In the genomic region with DNA sequence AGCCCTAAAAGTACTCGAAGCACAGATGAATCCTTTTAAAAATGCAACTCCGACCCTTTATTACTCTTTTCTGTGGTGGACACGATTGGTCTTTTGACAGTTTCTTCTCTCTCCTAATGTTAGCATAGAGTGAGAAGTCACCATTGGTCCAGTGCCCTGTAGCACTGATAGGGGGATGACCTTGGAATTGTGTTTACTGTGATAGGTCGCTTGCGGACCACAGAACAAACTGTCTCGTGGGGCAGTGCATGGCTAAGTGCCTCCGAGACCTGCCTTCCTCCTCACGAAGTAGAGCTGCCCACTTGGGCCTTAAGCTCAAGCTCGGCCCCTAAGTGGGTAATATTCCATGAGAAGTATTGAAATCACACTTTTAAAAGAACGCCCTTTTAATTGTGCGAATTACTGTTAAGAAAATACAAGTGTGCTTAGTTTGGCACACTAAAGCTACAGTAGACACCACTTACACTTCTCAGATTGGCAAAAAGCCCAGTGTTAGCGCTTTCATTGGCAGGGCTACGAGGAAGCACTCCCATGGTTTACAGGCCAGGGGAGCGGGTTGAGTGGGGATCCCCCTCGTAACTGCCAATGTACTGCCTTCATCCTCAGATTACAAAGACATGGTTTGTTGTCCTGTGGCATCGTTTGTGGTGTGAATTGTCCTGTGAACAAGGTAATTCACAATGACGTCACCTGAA, we compare ENCODE assay signal across 10 mouse cellular contexts. TPM values are rescaled to one million over a fixed set of nuclear protein-coding genes. Genes with fewer than 3 reads are reported as not detected.
DNase-seq lines count a peak whose midpoint lies in the region; ATAC-seq and TF ChIP-seq lines count a peak whose summit lies in the region.
"Had no signal": no experiment of that assay in that cellular context is flagged by ENCODE, and none has a peak within 500 bp of the region (broad histone marks: within the 10 kb centered on the region; RNA-seq: fewer than 3 reads in every experiment).

No protein-coding gene starts in this region.

- no peaks in the 10 kb centered on the region for H3K36me3 ChIP-seq in kidney, postnatal 0 days (ENCODE audit: insufficient read depth, low read length)

- 58% methylated on average over 17 of the region's 17 CpGs for WGBS in kidney, postnatal 0 days
- 46% methylated on average over 17 of the region's 17 CpGs for WGBS in lung, adult 2 months

- no peak overlapping the region for H3K9ac ChIP-seq in kidney, postnatal 0 days (ENCODE audit: low read depth, low read length)

- TF ChIP-seq CTCF in kidney, postnatal 0 days (IDR thresholded peaks at IDR 0.05; ENCODE audit: low read depth), result no peak
- no peak for TF ChIP-seq CTCF in lung, adult 2 months (IDR thresholded peaks at IDR 0.05; ENCODE audit: insufficient read depth, low read length)

- no peak for ATAC-seq in kidney, postnatal 0 days (replicated peaks; ENCODE audit: low FRiP score, low read depth)

- no peak for TF ChIP-seq POLR2A in lung, adult 2 months (IDR thresholded peaks at IDR 0.05; ENCODE audit: borderline replicate concordance, extremely low read depth, low read depth, low read length)

- DNase-seq in kidney, postnatal 0 days (ENCODE audit: low spot score), result peak; percentile 17
- DNase-seq in kidney, adult 8-10 months, result no peak
- DNase-seq in NIH3T3 (ENCODE audit: low read depth), result peak; percentile 36
- DNase-seq in fat pad, adult 2 months (ENCODE audit: extremely low read depth, low read depth, low spot score), result peak; percentile 11
- peak; percentile 10 for DNase-seq in lung, adult 2 months
- DNase-seq in embryo, embryonic 9.5 days (ENCODE audit: extremely low spot score), result no peak
- no peak for DNase-seq in cerebellum, adult 9-11 months
- DNase-seq: cerebellum, adult 8-10 months; gastrocnemius, postnatal 25 days had no signal

- H3K4me2 ChIP-seq in kidney, postnatal 0 days (ENCODE audit: low read length), result no peak overlapping the region

- H3K4me1 ChIP-seq in kidney, postnatal 0 days (replicated peaks; ENCODE audit: insufficient read depth, low read length), result no peaks in the 10 kb centered on the region
- H3K4me1 ChIP-seq in lung, adult 2 months (ENCODE audit: control insufficient read depth, insufficient read depth, low read length), result no peaks in the 10 kb centered on the region

- no peak overlapping the region for H3K27ac ChIP-seq in kidney, postnatal 0 days

- H3K4me3 ChIP-seq in kidney, postnatal 0 days (replicated peaks; ENCODE audit: low read depth, low read length), result no peak overlapping the region
- no peak overlapping the region for H3K4me3 ChIP-seq in lung, adult 2 months (replicated peaks; ENCODE audit: extremely low read depth, low read depth, low read length)
- H3K4me3 ChIP-seq: myocyte had no signal

- no peaks in the 10 kb centered on the region for H3K27me3 ChIP-seq in kidney, postnatal 0 days (ENCODE audit: insufficient read depth, low read length)

- no peaks in the 10 kb centered on the region for H3K9me3 ChIP-seq in kidney, postnatal 0 days (replicated peaks; ENCODE audit: low read length)

RNA-seq across cellular contexts. Expression of a gene that starts 11.4 kb away (rescaled TPM):
- polyA plus RNA-seq in kidney, postnatal 0 days (2015; fragmentation: Nextera tagmentation; extraction: Ambion mirVana), result 214 and 258 TPM in 2 replicates
- polyA plus RNA-seq in lung, adult 2 months (2012; rRNA removed), result 2.4 and 2.7 TPM in 2 replicates
- polyA plus RNA-seq: myocyte had no signal

RNA-seq across cellular contexts. Expression of a gene that starts 55.5 kb away (rescaled TPM):
- 223 and 250 TPM in 2 replicates for polyA plus RNA-seq in kidney, postnatal 0 days (2015; fragmentation: Nextera tagmentation; extraction: Ambion mirVana)
- 59.1 and 75.3 TPM in 2 replicates for polyA plus RNA-seq in lung, adult 2 months (2012; rRNA removed)

Comparison
In these comparisons a context has a peak if more than half of its experiments do, and no peak if none do; other contexts are left out.
1. DNase-seq: peak in kidney, postnatal 0 days (single experiment), NIH3T3 (single experiment), fat pad, adult 2 months (single experiment) and lung, adult 2 months (single experiment); none in kidney, adult 8-10 months (0 of 2), embryo, embryonic 9.5 days (single experiment) and cerebellum, adult 9-11 months (single experiment).
2. RNA of a gene that starts 11.4 kb away (polyA plus RNA-seq): 214 to 258 TPM in kidney, postnatal 0 days; 2.4 to 2.7 TPM in lung, adult 2 months; every median in the first group is over 10 times any median in the second.